Mouse (Mus musculus) Patski (cell line): ENCODE data around the gene Rgs10. TPM values are rescaled to one million over a fixed set of nuclear protein-coding genes. Genes with fewer than 3 reads are reported as not detected.

Experiments used
- ATAC-seq: fragments of 100-300 bp; one replicate; pipeline ENCODE4 v1.8.0; 2021
- CTCF ChIA-PET: fragments of 350-600 bp; sonication (Branson Sonifier 250); formaldehyde crosslinking; loops from one replicate; lab custom pipeline; 2022; ENCODE audit warnings: inconsistent platforms; lab: Charles Lee
- POLR2A ChIA-PET: fragments of 350-600 bp; sonication (Branson Sonifier 250); formaldehyde crosslinking; loops from one replicate; lab custom pipeline; 2022; ENCODE audit warnings: antibody characterized with exemption, inconsistent platforms; lab: Charles Lee
- DNase-seq: peaks from one replicate; pipeline ENCODE4 v3.0.0-alpha.2; 2011; ENCODE audit warnings: low read depth, low spot score
- H3K27me3 ChIP-seq: fragments of 371-371 bp; one replicate; pipeline ENCODE4 v1.5.1; 2021
- CTCF ChIP-seq: fragments of 100-300 bp; IDR thresholded peaks from one replicate; pipeline ENCODE4 v1.5.1; 2021
- in situ Hi-C: fragments of 300-500 bp; cut with MboI; formaldehyde crosslinking; loops from 3 replicates; pipeline ENCODE4 v1.11.1; 2018; ENCODE audit warnings: low pct_unique_long_range_greater_than_20kb, mixed read lengths
- polyA plus RNA-seq: library from polyadenylated mRNA; unstranded; gene quantifications from one replicate; pipeline ENCODE4 v1.2.3, GENCODE M21; 2021

Rgs10 gene
- 111 TPM for polyA plus RNA-seq

- in situ Hi-C loops: no loop called here
- ChIA-PET CTCF (interaction anchor here (1.8 kb wide), 1 partner anchor 14 kb away, joined by 6 read pairs; no protein-coding TSS in a partner anchor), POLR2A (interaction anchor here (1.6 kb wide), 1 partner anchor 18 kb away, joined by 5 read pairs; no protein-coding TSS in a partner anchor)
- H3K27me3 ChIP-seq: no peaks in the 10 kb centered on the region
- DNase-seq: no peak
- TF ChIP-seq CTCF: no peak
- peak; percentile 81 for ATAC-seq
Measured at GRCm38 (mm10) chr7:128417930-128418779, at the start of gene Rgs10. TSS of gene Rgs10 (minus strand) at chr7:128418758.

GRCm38 (mm10) chr7:128462406-128462805 lies 43.8 kb upstream of the Rgs10 start:
- in situ Hi-C loops: no loop called here
- ChIA-PET POLR2A (interaction anchor here (0.9 kb wide), 1 partner anchor 61 kb away, joined by 3 read pairs; the partner anchor contains the start of gene Bag3), CTCF (interaction anchor here (1.1 to 1.5 kb wide), 2 partner anchors 231 to 236 kb away, joined by 3 read pairs; no protein-coding TSS in a partner anchor)
- no peak for ATAC-seq
- no peak for TF ChIP-seq CTCF
- H3K27me3 ChIP-seq: no peaks in the 10 kb centered on the region
- no peak for DNase-seq

GRCm38 (mm10) chr7:128461285-128462215 lies 43.0 kb upstream of the Rgs10 start, which contains the start of gene Tial1:
TSS of gene Tial1 (minus strand) at chr7:128461717.
- in situ Hi-C loops: no loop called here
- TF ChIP-seq CTCF: no peak
- DNase-seq: peak; percentile 95
- CTCF ChIA-PET: interaction anchor here (1.4 kb wide), 1 partner anchor 61 kb away, joined by 3 read pairs; the partner anchor contains the start of gene Bag3
- POLR2A ChIA-PET: interaction anchor here (0.5 to 1.0 kb wide), 2 partner anchors 238 to 243 kb away, joined by 3 to 9 read pairs; no protein-coding TSS in a partner anchor
- peak; percentile 98 for ATAC-seq
- no peaks in the 10 kb centered on the region for H3K27me3 ChIP-seq

- CTCF ChIA-PET: interaction anchor here (1.4 kb wide), 1 partner anchor 62 kb away, joined by 3 read pairs; the partner anchor contains the start of gene Bag3
- in situ Hi-C loops: no loop called here
- ATAC-seq: peak; percentile 23
Measured at GRCm38 (mm10) chr7:128460865-128461228, 42.3 kb upstream of the Rgs10 start.

GRCm38 (mm10) chr7:128460131-128460864 lies 41.7 kb upstream of the Rgs10 start:
- in situ Hi-C loops: no loop called here
- POLR2A ChIA-PET: no interaction called here
- no peaks in the 10 kb centered on the region for H3K27me3 ChIP-seq
- TF ChIP-seq CTCF: no peak
- peak; percentile 1 for DNase-seq
- CTCF ChIA-PET: no interaction called here
- peak; percentile 3 for ATAC-seq

More at GRCm38 (mm10) chr7:128460865-128461228, 42.3 kb upstream of the Rgs10 start:
- POLR2A ChIA-PET: interaction anchor here (1.0 kb wide), 1 partner anchor 239 kb away, joined by 9 read pairs; no protein-coding TSS in a partner anchor
- TF ChIP-seq CTCF: no peak
- DNase-seq: peak; percentile 2
- no peaks in the 10 kb centered on the region for H3K27me3 ChIP-seq

- CTCF ChIA-PET: no interaction called here
- no peak for ATAC-seq
- in situ Hi-C loops: no loop called here
- POLR2A ChIA-PET: interaction anchor here (0.7 kb wide), 3 partner anchors 78 to 272 kb away, joined by 6 to 7 read pairs (median 7); no protein-coding TSS in a partner anchor
- peak; percentile 25 for DNase-seq
- TF ChIP-seq CTCF: no peak
- no peaks in the 10 kb centered on the region for H3K27me3 ChIP-seq
Measured at GRCm38 (mm10) chr7:128459791-128460130, 41.2 kb upstream of the Rgs10 start.

- ChIA-PET POLR2A (no interaction called here), CTCF (no interaction called here)
- in situ Hi-C loops: no loop called here
- TF ChIP-seq CTCF: no peak
- no peaks in the 10 kb centered on the region for H3K27me3 ChIP-seq
- DNase-seq: no peak
- ATAC-seq: no peak
Measured at GRCm38 (mm10) chr7:128458011-128458410, 39.5 kb upstream of the Rgs10 start.

- in situ Hi-C loops: no loop called here
- CTCF ChIA-PET: no interaction called here
- no peaks in the 10 kb centered on the region for H3K27me3 ChIP-seq
- ATAC-seq (no peak), DNase-seq (no peak)
- POLR2A ChIA-PET: no interaction called here
- TF ChIP-seq CTCF: no peak
Measured at GRCm38 (mm10) chr7:128452731-128453130, 34.2 kb upstream of the Rgs10 start.

- DNase-seq: no peak
- POLR2A ChIA-PET: no interaction called here
- CTCF ChIA-PET: no interaction called here
- in situ Hi-C loops: no loop called here
- no peaks in the 10 kb centered on the region for H3K27me3 ChIP-seq
- TF ChIP-seq CTCF: no peak
- no peak for ATAC-seq
Measured at GRCm38 (mm10) chr7:128440584-128440983, 22.0 kb upstream of the Rgs10 start.

GRCm38 (mm10) chr7:128439251-128439650 lies 20.7 kb upstream of the Rgs10 start:
- POLR2A ChIA-PET: no interaction called here
- in situ Hi-C loops: no loop called here
- ATAC-seq (no peak), DNase-seq (no peak)
- H3K27me3 ChIP-seq: no peaks in the 10 kb centered on the region
- TF ChIP-seq CTCF: no peak
- CTCF ChIA-PET: no interaction called here
